Mouse (Mus musculus) cerebellum, adult 8-10 months (tissue): ENCODE data around the gene Cluh.
A peak's percentile ranks its signal among the peaks of the same experiment; 100 is the strongest.

Experiments
- DNase-seq: peaks from one replicate; pipeline ENCODE4 v3.0.0; 2022

Gene Cluh

DNA sequence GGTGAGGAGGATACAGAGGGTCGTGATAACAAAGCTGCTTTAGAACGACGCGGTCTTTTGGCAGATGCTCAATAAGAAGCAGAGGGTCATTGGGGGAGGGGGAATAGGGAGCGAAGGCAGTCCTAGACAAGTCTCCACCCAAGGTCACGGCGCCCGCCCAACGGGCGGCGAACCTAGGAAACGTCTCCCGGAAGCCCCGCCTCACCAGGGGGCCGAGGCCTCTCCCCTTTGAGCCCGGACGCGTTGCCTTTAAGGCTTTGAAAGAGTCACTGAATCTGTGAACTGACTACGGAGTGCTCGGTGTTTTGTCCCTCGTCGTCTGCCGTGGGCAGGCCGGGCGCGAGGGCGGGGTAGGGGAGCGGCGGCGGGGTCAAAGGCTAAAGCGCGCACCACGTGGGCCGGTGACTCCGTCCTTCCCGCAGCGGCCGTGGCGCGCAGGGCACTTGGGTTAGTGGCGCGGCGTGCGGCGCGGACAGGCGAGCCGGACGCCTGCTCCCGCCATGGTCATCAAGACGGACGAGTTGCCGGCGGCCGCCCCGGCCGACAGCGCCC lies at the start of gene Cluh:
Gene Cluh, plus strand, starts transcription at position 401 of the 552 bp plus-strand sequence.
- peak; percentile 98 for DNase-seq

DNA sequence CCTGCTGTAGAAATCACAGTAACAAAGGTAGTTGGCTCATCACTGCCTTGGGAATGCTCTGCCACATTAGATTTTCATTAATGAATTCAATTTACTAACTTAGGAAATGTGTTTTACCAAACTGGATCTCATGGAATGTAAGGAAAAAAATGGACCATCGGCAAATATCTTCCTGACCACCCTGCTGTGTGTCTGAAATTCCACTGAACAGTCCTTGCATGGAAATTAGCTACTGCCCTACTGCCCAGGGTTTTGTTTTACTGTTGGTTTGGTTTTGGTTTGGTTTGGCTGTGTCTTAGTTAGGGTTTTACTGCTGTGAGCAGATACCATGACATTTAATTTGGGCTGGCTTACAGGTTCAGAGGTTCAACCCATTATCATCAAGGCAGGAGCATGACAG lies 47.0 kb upstream of the Cluh start:
- no peak for DNase-seq

DNA sequence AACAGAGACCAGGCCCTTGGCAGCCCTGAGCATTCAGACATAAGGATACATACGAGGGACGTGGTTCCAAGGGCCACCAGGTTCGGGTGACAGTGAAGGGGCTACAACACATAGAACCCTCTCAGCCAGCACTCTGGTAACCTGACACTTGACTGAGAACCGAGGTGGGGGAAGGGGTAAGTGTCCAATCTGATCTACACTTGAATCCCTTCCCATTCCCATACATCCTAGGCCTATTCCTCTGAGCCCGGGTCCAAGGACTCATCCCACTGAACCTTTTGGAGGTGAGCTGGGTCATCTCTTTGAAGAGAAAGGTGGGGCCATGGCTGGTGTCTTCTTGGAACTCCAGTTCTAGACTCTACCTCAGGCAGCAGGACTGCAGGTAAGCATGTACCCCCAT lies 39.2 kb upstream of the Cluh start:
- no peak for DNase-seq

DNA sequence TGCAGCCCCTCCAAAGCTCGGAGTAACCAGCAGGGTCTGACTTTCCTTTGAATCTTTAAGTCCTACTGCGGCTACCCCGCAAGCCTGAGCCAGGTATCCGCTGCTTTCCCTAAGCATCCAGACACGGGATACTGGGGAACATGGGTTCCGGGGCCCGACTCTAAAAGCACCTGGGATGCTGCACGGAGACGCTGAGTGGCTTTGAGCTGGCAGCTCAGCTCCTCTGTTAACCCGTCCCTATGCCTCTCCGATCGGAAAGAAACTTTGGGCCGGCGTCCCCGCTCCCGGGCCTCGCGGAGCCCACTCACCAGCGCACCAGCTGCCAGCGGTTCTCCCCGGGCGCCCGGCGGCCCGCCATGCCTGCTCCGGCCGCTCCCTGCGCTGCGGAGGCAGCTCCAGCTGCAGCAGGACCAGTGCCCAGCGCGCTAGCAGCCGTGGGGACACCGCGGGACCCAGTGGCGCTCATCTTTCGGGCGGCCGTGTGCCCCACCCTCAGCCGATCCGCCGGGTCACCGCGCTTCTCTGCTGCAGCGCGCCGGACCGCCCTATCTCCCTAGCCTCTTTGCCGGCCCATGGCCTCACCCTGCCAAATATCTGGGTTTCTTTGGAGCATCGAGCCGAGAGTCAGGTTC lies 38.6 kb upstream of the Cluh start, which contains the start of gene Rap1gap2:
Gene Rap1gap2, minus strand, starts transcription at position 371 of the 632 bp plus-strand sequence.
- no peak for DNase-seq

DNA sequence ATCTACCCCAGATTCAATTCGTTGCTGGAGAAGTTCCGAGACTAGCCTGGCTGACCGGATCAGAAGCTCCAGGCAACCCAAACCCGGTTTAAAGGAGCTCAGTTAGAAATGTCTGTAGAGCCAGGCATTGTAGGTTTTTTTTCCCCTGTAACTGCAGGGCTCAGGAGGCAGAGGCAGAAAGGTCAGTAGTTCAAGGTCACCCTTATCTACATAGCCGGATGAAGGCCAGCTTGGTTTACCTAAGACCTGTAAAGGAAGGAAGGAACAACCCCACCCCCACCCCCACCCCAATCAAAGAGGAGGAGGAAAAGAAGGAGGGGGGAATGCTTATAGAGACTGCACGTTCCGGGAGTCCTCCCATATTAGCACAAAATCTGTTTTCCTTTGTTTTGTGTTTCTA lies 37.9 kb upstream of the Cluh start:
- no peak for DNase-seq

DNA sequence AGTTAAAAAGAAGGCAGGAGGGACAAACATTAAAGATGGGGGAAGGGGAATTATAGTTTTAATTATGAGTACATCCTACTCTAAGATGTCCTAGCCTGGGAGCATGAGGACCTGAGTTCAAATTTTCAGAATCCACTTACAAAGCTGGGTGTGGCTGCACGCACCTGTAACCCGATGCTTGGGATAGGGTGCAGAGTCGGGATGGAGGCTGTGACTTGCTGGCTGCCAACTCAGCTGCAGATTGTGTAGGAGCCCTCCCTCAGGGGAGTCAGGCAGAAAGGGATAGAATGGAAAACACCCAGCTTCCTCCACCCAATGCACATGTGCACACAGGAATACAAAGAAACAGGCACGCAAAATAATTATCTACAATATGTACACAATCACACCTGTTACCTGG lies 35.9 kb upstream of the Cluh start:
- no peak for DNase-seq

DNA sequence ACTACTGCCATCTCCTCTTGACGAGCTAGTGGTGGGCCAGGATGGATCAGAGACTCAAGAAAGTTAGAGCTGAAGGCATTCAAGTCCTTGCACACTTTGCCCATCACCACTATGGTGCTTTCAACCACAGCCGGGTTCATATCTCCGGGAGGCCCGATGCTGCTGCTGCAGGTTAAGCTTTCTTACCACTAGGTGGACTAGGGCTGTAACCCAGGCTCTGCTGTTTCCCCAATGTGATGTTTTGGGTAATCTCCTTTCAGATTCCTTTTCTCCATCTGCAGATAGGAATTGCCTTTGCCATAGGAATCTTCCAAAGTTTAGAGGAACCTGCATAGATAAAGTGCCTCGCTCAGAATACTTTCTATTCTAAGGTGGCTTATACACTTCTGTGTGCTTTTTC lies 33.7 kb upstream of the Cluh start:
- DNase-seq: no peak

DNA sequence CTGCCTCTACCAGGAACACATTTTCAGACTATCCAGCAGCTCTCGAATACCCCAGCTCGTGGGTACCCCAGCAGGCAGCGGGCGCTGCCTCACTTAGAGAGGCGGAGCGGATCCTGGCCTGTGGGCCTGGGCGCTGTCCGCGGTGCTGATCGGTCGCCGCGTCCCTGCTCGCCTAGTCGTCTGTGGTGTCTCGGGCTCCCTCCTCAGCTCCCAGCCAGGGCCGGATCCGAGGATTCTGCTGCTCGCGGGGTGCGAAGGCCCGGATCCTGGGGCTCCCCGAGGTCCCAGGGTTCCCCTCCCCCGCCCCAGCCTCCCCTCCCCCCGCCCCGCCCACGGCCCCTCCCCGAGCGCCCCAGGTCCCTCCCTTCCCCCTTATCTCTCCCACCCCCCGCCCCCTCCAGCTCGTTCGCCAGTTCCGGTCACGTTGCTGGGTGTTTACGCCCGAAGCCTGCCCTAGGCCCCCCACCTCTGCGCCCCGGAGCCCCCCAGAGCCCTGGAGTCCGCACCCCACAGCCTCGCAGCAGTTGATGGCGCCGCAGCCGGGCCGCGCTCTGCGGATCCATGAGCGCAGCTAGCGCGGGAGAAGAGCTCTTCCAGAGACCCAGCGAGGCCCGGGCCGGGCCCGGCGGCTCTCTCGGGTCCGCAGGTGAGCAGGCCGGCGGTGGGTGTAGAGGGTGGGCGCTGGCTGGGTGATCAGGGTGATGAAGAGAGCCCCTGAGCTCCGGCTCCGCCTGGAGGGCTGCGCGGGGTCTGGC lies 29.9 kb upstream of the Cluh start, which contains the start of gene Ccdc92b:
Gene Ccdc92b, plus strand, starts transcription at position 405 of the 755 bp plus-strand sequence.
- DNase-seq: peak; percentile 73

DNA sequence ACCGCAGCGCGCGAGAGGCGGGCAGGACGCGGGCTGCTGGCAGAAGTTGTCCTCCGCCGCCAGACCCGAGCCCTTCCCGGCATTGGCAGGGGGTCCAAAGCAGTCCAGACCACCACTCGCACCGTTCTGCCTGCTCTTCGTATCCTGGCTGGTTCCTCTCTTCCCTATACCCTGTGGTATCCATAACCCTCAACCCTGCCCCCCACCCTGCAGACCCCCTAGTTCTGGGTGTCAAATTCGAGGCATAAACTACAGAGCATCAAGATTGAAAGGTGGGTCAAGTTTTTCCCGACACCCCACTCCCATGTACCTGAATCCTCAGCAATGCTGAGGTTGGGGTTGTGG lies 29.4 kb upstream of the Cluh start:
- DNase-seq: no peak

DNA sequence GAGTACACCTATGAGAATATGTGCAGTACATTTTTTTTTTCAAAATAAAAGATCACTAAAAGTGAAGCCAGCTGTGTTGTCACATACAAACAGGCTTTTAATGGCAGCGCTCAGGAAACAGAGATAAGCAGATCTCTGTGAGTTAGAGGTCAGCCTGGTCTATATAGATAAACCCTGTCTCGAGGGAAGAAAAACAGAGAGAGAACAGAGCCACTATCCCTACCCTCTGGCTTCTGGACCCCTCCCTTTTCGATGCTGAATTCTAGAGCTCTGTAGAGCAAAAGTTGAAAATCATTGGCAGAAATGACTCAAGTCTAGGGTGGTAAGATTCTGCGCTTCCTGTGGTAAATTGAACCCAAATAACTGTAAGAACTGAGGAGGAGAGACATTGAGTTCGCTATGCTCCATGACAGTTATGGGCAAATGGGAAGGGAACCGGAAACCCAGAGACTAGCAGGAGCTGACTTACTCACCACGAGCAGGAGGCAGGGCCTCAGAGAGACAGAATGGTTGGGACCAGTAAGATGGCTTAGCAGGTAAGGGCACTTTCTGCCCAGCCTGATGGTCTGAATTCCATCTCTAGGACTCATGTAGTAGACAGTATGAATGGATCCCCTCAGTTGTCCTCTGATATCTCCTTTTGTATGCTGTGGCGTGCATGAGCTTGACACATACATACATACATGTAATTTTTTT lies 27.2 kb upstream of the Cluh start:
- no peak for DNase-seq

DNA sequence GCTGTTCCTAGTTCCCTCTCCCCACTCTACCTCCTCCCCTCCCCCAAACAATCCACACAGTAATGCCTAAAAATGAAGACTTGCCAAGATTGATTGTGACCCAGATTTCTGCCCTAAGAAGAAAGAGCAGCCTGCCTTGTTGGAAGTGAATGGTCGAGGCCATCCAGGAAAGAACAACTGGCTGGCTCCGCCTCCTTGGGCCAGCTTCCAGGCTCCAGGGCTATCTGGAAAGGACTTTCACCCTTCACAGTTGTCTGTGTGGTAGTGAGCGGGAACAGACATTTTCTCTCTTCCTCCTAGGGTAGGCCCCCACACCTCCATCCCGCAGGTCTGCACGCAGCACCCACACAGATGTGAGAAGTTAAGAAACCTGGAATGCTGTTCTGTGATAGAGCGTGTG lies 25.6 kb upstream of the Cluh start:
- no peak for DNase-seq

DNA sequence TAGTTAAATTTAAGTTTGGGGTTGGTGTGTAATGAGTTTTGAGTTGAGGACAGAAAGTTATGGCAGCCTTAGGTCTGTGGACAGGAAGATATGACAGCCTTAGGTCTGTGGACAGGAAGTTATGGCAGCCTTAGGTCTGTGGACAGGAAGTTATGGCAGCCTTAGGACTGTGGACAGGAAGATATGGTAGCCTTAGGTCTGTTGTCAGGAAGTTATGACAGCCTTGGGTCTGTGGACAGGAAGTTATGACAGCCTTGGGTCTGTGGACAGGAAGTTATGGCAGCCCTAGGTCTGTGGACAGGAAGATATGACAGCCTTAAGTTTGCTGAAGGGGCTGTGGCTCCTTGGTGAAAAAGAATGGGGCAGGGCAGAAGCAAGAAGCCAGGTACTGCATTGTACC lies 24.0 kb upstream of the Cluh start:
- no peak for DNase-seq

DNA sequence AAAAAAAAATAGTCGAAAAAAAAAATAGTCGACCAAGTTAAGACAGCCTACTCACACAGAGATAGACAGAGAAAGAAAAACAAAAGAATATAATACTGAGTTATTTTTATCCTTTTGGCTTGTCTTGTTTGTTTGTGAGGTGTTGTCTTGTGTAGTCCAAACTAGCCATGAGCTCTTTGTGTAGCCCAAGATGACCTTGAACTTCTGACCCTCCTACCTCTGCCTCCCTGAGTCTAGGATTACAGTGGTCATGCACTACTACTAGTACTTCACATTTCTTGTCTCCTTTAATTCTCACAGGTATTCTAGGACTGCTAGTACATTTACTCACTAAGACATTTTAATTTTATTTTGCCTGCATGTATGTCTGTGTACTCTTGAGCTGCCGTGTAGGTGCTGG lies 21.8 kb upstream of the Cluh start:
- DNase-seq: no peak

DNA sequence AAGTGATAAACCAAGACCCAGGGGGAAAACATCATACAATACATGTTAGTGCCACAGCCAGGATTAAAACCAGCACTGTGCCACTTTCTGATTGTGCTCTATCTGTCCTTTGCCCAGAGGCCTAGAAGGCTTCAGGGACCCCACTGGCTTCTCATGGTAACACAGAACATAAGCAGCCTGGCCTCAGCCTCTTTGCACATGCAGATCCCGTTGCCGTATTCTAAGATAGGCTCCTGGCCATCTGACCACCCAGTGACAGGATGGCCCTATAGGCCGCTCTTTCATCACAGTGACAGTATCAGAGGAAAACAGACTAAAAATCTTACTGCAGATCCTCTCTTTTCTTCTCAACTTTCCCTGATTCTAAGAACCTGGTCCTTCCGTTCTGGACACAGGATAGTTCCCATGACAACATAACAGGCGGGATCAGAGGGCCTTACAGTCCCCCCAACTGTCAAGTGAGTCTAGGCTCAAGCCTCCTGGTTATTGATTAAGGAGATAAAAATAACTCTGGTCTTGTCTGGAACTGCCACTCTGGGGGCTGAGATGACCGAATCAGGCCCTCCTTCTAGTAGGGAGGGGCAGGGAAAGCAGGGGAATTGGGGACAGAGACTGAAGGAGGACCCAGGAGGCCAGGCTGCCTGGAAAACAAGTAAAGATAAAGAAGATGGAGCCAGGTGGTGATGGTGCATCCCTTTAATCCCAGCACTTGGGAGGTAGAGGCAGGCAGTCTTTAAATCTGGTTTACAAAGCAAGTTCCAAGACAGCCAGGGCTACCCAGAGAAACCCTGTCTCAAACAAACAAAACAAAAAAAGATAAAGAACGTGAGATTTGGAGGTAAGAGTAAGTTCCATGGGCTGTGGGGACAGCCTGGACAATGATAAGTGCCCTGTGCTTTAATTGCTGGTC lies 17.2 kb upstream of the Cluh start:
- no peak for DNase-seq

DNA sequence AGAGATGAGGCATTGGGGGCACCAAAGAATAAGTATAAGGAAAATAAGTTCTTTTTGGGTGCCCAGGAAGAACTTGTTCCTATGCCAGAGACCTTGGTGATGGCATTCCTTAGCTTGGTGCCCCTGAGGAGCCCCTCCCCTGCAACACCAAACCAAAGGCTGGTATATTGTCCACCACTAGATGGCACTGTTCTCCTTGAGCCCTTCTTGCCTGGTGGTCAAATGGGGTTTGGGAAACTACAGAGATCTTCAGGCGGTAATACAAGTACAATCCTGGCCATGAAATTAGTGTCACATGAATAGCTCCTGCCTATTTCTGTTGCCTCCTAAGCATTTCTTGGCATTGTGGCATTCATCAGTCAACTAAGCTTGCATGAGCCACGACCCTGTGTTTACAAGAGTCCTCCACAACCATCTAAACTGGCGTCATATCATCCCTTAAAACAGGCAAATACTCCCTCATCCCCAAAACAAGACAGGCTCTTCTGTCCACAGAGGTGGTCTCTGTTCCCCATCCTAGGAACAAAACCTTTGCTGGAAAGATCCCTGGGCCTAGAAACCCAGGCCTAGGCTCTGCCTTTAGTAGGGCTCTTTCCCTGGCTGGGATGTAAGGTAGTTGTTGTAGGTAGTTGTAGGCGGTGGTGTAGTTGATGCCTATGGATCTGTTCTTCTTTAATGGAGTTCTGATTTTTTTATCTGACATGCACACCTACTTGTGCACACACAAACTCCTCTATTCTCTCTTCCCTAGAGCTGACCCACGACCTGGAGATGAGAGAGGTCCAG lies 14.6 kb upstream of the Cluh start:
- peak; percentile 76 for DNase-seq

DNA sequence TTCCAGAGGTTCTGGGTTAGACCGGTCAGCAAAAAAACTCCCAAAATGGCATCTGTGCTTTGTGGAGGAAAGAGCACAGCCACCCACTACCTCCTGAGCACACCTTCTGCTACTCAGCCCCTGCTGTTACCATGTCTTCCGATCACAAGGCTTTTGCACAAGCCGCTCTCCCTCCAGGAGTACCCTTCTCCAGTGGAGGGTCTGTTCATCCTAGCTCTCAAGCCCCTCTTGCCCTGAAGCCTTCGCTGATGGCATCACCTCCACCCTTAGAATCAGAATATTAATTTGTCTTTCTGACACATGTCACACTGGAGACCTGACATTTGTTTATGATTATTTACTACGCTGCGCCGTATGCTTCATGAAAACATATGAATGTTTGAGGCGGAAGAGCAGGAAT lies 11.8 kb upstream of the Cluh start:
- no peak for DNase-seq

DNA sequence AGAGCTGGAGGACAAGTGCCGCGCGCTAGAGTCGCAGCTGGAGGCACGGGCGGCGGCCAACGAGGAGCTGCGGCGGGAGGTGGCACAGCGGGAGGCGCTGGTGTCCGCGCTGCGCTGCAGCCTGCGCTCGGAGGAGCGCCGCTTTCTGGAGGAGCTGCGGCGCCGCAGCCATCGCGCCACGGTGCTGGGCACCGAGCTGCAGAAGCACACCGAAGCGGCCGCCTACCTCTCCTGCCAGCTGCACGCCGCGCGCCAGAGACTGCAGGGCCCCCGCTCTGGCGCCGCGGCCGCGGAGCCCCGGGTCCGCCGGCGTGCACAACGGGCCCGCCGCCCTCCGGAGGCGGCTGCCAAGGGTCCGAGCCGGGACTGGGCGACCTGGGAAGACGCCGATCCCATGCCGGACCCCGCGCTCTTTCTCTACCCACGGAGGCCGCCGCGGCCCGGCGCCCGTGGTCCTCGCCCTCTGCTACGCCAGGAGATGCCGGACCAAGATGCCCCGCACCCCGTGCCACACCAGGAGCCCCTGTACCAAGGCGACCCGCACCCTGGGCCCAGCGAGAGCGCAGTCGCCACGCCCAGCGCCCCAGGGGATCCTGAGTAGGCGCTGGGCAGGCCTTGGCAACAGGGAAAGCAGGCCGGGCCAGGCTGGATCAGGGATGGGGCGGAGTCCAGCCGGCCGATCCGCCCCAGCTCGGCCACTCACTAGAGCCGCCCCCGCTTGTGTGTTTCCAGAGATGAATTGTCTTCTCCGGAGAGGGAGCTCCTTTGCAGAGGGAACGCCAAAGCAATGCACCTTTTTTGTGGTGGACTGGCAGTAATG lies 11.1 kb upstream of the Cluh start:
- peak; percentile 82 for DNase-seq

DNA sequence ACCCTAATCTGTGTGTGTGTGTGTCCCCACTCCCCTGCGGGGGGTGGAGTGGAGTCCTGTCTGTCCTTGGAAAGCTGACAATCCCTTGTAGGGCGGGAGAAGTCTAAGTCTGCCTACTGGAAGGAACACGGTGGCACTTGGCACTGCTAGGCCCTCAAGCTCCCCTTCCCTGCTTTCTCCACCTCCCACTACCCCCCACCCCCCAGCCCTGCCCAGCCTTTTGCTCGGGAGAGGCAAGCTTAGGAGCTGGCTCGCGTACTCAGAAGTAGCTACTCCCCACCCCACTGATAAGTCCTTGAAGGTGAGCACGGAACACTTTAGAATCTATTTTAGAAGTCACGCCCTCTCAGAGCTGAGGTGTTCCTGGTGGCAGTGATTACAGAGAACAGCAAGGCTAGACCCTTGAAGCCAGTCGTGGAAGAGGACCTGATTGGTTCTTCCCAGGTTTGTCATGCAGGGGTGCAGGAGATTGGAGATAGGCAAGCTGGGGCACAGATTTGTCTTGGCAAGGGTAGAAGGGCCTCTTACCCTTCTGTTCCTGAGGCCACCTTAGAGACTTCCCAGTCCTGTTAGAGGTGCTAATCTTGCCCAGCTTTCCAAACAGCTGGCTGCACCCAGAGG lies 10.4 kb upstream of the Cluh start:
- no peak for DNase-seq

DNA sequence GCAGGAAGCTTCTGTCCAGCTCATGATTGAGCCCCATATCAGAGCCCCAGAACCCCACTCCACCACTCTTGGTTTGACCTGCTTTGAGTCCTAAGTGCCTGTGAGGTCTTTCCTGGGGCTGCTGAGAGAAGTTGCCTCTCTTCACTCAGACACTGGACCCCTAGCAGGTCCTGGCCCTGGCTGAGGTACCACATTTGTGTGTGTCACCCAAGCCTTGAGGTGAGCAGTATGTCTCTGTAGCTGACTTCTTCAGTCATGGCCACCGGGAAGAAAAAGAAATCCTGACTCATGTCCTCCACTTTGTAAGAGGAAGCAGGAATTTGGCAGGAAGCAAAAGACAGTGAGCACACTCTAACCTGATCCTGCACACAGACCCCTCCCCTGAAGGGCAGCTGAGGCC lies 9.7 kb upstream of the Cluh start:
- DNase-seq: no peak

DNA sequence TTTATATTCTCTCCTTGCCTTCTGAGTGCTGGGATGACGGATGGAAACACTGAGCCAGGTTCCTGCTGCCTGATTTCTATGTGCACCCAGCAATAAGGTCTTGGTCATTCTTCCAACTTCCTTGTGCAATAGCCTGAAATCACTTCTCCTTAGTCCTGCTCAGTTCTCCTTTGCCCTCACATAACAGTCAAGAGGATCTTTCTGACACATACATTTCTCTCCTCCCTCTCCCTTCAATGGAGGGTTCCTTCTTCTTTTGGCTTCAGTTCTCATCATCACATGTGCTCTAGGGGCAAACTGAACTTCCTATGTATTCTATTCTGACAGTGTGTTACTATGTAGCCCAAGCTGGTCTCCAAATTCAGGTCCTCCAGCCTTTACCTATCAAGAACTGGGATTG lies 1.3 kb upstream of the Cluh start:
- DNase-seq: no peak

DNA sequence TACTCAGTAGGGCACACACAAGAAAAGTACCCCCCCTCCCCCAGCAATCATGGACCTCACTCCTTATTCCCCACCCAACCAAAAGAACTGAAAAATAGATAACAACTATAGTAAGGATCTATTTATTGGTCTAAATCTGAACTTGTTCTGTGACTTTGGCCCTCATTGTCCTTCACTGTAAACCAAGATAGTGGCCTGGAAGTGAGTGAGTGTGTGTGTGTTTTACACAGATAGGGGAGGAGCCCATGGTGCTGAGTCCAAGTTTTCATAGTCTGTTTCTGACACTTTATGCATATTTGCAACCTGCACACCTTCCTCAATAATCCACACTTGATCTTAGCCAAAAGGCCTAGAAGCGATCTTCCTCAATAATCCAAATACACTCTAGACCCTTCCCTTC lies 619 bp upstream of the Cluh start:
- no peak for DNase-seq
